Mouse (Mus musculus): ENCODE data around the gene St5. TPM values are rescaled to one million over a fixed set of nuclear protein-coding genes. Genes with fewer than 3 reads are reported as not detected.

The St5 gene
- polyA plus RNA-seq, 1 experiment, result 32.0 TPM

DNA sequence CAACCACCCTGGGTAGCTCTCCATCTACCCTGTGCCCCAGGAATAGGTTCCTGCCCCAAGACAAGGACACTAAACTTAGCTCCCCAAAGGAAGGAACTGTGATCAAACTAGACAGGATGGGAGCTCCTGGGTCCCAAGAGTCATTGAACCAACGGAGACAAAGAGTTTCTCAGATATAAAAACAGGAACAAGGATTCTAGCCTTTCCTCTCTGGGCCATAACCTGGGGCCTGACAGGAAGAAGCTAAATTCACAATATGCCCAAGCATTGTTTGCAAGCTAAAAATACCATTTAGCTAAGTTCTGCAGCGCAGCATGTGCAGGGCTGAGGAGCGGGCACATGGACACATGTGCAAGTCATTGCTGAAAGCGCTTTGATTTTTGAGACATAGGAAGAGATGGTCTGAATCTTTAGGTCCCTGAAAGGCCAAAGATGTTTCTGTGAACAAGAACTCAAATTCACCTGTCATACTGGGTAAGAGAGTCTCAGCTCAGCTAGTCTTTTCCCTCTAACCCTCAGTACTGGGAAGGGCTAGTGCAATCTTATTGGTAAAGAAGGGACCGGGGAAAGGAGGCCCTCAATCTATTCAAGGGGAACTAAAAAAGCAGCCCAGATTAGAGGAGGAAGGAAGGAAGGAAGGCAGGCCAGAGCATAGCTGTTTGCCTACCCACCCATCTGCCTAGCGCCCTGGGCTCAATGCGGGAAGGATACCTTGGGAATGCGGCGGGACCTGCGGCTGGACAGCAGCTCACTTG lies 161.6 kb downstream of the St5 start:
- WGBS, result 84% methylated on average over 10 of the region's 10 CpGs
- DNase-seq (ENCODE audit: low read depth, low spot score), result no peak

DNA sequence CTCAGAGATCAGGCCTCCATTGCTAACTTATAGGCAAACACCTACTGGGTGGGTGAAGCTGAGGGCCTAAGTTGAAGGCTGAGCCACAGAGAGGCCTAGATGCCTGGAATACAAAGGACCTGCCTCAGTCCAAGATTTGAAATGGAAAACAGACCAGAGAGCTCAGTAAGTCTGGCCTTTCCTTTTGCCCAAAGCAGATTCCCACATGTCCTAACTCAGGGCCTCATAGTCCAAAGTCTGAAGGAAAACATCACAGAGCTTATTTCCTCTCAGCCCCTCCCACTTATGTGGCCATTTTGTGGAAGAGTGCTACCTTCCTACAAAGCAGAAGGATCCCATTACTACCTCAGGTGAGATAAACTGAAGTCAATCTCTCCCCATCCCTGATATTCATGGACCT lies 162.5 kb downstream of the St5 start:
- no peak for DNase-seq (ENCODE audit: low read depth, low spot score)

DNA sequence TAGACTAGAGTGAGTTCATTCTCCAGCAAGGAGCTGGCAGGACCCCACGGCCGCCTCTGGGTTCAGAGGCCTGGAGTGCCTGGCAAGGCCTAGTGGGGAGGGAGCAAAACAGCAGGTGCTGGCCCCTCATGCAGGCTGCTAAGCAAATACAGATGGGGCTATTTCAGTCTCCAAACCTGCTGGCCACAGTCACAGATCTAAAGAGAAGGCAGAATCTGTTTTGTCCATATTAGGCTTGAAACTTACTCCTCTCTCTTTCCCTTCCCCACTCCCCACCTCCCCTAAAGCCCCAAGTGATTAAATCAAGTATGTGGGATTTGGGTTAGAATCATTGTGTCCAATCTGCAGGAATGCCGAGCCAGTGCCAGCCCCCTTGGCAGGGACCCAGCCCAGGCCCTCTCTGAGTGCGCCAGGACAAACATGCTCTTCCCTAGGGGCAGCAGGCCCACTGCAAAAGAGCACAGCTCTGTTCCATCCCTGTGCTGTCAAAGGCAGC lies 166.9 kb downstream of the St5 start:
- 70% methylated on average over 4 of the region's 4 CpGs for WGBS
- DNase-seq (ENCODE audit: low read depth, low spot score), result no peak

DNA sequence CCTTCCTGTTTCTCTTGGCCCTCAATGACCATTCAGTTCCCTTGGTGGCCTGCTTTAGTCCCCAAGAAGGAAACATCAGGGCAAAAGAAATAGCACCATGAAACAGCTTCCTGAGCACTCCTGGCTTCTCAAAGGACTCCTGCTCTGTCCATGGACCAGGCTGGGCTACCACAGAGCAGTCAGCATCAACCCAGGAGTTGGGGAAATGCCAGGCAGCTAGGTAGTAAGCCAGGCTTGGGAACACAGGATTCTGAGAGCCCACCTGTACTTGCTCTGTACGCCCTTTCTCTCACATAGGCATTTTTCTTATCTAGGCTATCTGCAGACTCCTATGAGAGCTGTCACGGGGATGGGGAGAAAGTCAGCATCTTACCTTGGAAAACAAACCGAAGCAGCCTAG lies 168.5 kb downstream of the St5 start:
- DNase-seq (ENCODE audit: low read depth, low spot score), result no peak
- 93% methylated on average over 3 of the region's 3 CpGs for WGBS

DNA sequence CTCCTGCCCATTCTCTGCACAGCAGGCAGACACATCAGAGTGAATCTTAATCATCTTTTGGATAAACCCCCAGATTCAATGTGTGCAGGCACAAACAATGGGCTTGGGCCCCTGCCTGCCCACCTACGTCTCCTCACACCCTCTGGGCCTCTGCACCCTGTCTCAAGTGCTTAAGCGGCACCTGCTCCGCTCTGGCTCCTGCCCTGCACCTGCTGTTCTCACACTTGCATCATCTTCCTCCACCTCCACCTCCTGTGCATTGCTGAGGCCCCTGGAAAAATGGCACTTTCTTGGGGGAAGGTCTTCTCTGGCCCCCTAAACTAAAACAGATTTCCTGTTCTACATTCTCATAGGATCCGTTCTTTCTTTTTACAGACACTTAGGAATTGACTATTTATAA lies 169.5 kb downstream of the St5 start:
- 92% methylated on average over 4 of the region's 4 CpGs for WGBS
- no peak for DNase-seq (ENCODE audit: low read depth, low spot score)

DNA sequence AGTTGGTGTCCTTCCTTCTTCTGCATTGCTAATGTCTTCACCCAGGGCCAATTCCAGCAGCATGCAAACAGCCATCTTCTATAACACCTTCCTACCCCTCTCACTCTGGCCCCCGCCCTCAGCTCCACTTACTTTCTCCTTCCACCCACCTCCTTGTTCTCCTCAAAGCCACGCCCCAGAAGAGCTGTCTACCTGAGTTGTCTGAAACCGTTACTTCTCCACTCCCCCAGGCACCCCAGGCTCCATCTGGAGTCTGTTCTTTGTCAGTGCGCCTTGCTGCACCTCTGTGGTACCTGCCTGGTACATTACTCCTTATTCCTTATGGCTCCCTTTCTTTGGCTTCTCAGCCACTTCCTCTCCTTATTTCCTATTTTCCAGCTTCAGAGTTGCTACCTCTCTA lies 170.3 kb downstream of the St5 start:
- DNase-seq (ENCODE audit: low read depth, low spot score), result no peak
- 91% methylated on average over 4 of the region's 4 CpGs for WGBS

DNA sequence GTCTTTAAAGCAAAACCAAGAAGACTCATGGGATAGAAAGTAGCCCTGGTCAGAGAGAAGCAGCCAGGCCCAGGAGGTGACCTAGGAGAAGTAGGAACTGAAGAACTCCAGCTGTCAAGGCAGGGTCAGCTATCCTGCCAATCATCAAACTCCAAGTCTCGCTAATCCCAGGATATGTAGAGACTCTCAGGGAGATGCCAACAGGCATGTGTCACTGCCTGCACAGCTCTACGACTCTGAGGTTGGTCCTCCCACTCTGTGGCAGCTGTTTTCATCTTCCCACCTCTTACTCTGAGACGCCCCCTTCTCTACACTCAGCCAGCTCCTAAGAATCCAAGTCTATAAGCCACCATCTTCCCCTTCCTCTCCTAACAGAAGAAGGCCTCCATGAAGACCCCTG lies 170.7 kb downstream of the St5 start:
- no peak for DNase-seq (ENCODE audit: low read depth, low spot score)
- 74% methylated on average over 3 of the region's 3 CpGs for WGBS

DNA sequence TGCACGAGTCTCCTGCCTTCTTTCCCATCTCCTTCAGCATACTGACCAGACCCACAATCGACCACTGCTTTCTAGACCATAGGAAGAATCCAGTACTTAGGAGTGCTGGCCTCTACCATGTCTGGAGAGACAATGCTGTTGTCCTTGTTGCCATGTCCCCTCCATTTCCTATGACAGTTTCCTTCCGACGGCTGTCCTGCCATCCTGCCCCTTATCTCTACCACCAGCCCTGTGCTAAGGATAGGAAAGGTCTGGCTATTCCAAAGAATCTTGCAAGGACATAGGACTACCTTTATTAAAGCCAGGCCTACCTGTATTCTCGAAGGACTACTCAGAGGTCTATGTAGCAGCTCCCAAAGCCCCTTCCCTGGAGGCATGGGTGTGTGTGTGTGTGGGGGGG lies 171.9 kb downstream of the St5 start:
- WGBS, result 77% methylated on average over 5 of the region's 5 CpGs
- DNase-seq (ENCODE audit: low read depth, low spot score), result no peak

DNA sequence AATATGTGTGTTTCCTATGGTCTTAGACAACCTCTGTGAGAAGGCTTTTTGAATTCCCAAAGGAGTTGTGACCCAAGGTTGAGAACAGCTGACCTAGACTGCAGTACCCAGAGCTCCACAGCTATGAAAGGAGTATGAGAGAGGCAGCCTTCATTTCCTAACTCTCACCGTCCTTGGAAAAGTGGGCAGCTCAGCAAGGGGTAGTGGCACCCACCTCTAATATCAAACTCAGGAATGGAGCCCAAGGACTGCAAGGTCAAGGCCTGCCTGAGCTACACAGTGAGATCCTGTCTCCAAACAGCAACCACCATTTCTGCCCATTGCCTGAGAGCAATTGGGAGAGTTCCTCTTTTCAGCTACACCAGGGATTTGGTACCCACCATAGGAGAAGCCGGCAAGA lies 173.7 kb downstream of the St5 start:
- 89% methylated on average over 2 of the region's 2 CpGs for WGBS
- DNase-seq (ENCODE audit: low read depth, low spot score), result no peak

DNA sequence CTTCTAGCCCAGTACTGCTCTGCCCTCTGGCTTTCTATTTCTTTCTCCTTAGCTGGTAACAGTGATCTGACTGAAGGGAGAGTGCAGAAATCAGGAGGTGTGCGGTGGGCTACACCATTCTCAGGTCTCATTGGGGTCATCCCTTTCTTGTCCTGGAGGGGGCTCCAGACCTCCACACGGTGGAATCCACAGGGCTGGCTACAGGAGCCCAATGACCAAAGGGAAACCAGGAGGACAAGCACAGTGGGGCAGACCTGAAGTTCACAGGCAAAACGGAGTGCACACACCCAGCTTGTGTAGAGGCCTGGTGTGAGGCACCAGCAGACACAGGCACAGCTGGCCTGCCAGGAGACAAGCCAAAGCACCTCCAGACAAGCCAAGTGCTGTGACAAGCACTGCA lies 175.0 kb downstream of the St5 start:
- 23% methylated on average over 3 of the region's 3 CpGs for WGBS
- DNase-seq (ENCODE audit: low read depth, low spot score), result no peak

DNA sequence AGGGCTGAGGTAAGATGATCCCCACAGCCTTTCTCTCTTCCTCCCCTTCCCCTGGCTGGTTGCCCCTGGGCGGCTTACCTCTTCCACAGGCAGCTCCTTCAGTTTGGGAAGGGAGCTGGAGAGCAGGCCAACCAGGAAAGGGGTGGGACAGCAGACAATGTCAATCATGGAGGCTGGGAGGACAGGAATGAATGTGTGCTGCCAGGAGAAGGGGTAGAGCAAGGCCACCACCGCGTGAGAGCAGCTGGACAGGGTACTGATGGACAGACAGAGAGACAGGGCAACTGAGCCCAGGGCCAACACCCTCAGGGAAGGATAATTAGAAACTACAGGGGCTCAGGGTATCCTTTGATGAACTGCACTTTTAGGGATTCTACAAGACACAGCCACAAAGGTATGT lies 175.9 kb downstream of the St5 start:
- DNase-seq (ENCODE audit: low read depth, low spot score), result no peak
- 69% methylated on average over 3 of the region's 3 CpGs for WGBS

DNA sequence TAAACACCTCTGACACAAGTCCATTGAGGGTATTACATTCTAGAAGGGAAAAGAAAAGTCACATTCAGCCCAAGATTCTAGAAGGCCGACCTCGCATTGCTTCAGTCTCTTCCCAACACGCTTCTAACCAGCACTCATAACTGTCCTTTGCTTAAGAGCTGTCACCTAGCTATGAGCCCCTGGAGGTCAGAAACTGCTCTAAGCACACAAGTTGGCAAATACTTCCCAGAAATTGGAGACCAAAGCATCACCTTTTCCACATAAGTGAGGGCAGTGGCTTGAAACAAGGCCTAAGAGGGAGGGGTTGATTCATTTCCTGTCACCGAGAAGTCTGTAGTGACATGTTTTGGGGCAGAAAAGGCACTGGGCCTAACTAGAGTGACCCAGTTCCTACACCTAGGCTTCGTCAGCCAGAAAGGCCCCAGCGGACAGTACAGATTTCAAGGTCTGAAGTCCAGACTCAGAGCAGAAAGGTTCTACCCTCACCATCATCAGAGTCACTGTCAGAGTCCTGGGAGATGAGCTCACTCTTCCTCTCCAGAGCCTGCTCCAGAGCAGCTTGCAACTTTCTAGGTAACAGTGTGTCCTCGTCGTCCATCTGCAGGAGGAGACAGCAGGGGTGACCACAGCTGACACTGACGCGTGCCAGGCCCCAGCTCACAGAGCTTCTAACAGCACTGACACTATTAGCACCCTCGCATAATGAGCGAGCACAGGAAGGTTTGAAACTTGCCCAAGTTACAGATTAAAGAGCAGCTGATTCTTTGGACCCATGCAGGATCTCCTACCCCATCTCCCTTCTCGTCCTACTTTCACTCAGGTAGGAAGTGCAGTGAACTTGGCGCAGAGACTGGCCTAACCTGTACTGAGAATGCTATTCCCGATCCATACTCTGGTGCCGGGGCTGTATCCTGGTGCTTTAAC lies 177.4 kb downstream of the St5 start:
- no peak for DNase-seq (ENCODE audit: low read depth, low spot score)

DNA sequence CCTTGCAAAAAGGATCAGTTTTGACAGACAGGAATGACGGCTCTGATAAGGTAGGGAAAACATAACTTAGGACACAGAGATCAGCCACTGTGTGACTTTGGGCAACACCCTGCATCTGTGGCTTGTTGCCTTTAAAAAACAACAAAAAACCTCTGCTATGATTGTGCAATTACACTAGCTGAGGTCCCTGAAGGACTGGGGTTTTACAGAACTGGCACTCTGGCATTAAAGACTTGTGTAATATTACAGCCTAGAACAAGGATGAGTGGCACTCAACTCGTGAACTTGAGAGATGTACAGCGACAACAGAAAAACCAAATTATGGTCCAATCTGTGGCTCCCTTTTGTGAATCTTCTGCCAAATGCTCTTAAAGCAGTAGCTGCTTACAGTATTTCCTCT lies 178.6 kb downstream of the St5 start:
- 66% methylated on average over 3 of the region's 3 CpGs for WGBS
- DNase-seq (ENCODE audit: low read depth, low spot score), result no peak

More for the DNA sequence above, 177.4 kb downstream of the St5 start:
- WGBS, result 73% methylated on average over 16 of the region's 16 CpGs

DNA sequence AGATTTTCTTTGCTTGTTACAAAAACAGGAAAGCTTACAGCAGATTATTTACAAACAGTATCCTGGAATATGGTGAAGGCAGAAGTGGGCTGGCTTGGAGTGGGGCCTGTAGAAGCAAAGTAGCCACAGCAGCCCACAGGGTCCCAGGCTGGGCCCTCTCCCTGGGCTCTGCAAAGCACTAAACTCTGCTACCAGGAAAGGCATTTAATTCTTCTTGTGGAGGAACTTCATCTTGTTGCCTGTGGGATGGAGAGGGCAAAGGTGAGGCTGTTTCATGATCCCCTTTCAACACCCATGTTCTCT lies 179.0 kb downstream of the St5 start:
- DNase-seq (ENCODE audit: low read depth, low spot score), result no peak

DNA sequence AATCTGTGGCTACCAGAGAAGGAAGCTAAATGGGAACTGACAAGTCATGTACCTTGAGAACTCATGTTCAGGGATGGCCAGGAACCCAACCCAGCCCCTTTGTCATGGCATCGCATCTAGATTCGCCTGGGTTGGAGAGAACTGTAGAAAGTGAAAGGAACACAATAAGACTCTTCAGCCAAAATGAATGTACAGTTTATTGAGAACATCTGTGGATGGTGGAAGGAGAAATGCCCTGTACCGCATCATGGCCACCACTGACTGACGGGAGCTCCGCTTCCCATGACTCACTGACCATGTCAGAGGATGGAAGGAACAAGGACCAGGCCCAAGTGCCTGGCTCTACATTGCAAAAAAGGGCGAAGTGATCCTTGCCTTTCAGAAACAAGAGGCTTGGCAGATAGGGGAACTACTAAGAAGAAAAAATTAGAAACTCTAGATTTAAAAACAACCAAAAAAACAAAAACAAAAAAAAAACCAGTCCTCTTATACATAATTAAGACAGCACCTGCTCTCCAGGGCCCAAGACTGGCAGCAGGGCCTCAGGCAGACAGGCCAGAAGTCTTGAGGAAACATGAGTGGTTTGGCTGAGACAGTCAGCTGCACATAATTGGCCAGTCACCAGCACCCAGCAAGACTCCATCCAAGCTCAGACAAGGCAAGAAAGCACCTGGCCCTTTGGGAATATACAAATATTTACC lies 179.5 kb downstream of the St5 start:
- DNase-seq (ENCODE audit: low read depth, low spot score), result no peak
- 65% methylated on average over 6 of the region's 6 CpGs for WGBS

DNA sequence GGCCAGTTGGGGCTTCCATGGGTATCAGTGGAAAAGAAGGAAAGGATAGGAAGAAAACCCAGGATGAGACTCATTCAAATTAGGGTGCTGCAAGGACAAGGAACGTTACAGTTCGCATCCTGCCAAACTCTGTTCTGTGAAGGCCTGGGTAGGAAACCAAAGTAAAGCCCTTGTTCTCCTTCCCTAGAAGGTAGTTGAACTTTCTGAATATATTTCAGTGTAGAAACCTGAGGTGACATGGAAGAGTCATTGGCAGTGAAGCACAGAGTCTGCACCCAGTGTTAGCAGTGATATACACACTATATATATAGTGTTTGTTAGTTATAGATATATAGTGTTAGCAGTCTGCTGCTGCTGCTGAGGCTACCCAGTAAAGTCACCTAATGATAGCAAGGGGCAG lies 180.1 kb downstream of the St5 start:
- 61% methylated on average over 2 of the region's 2 CpGs for WGBS
- no peak for DNase-seq (ENCODE audit: low read depth, low spot score)

DNA sequence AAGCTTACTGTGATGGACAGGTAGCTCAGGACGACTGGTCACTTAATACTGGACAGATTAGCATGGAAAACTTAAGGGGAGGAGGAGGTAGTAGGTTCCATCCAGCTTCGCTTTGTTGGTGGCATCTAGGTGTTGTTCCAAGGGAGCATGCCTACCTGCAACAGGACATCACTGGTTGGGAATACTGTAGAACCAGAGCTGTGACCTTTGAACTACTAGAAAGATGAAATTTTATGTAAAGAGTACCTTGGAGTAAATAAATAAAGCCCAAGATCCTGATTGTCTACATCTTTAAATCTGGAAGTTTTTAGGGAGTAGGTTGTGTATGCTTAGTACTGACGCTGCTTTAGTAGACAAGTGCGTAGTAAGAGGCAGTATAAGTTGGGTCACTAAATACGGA lies 181.3 kb downstream of the St5 start:
- WGBS, result 69% methylated on average over 5 of the region's 5 CpGs
- no peak for DNase-seq (ENCODE audit: low read depth, low spot score)

DNA sequence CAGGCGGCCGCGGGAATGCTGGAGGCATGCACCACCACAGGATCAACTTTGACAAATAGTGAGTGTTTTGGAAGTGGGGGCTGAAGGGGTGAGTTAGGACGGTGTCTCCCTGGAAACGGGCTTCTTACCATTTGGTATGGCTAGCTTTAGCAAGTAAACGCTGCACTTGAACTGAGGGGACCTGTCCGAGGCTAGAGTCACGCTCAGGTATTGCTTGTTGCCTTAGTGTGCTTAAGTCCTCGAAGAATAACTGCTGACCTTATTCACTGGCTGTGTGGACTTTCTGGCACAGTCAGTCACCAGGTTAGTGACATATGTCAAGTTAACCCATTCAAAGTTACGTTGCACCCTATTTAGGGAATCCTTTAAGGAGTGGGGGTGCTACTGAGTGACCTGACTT lies 183.5 kb downstream of the St5 start:
- no peak for DNase-seq (ENCODE audit: low read depth, low spot score)
- WGBS, result 3% methylated on average over 10 of the region's 10 CpGs

DNA sequence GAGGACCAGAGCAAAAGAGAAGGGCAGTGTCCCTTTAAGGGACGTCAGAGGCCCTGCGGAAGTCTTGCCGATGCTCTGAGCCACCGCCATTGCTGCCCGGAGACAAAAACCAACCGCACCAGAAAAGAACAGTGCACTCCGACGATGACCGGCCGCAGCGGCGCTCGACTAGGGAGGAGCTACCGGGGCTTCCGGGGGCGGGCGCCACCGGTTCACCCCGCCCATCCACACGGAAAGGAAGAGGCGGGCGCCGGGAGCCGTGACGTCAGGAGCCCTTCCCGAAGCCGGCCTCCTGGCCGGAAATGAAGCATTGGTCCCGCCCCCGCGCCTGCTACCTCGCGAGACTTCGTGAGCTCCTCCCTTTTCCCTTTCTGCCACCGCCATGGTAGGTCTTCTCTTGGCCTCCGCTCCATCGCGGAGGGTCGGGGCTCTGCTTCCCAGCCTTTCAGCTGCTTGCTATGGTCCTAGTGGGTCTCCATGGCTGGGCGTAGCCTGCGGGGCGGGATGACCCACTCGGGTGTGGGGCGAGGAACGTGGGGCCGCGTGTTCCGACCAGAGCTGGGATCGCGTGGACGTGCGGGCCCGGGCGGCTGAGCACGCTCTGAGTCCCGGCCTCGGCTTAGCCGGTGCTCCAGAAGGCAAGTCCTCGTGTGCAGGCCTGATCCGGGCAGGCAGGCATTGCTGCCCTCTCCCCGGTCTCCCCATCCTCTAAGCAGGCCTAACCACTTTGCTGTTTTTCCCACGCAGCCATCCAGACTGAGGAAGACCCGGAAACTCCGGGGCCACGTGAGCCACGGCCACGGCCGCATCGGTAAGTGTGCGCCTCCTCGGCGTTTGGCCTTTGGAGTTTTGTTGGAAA lies 184.3 kb downstream of the St5 start, which contains the start of gene Rpl27a:
TSS of gene Rpl27a (plus strand) at position 310 of the 859 bp plus-strand sequence.
- peak; percentile 85 for DNase-seq (ENCODE audit: low read depth, low spot score)
- WGBS, result under 1% methylated on average over 66 of the region's 72 CpGs
